Mouse (Mus musculus) MEL (cell line): ENCODE measurements around the gene Srgap1. TPM values are rescaled to one million over a fixed set of nuclear protein-coding genes. Genes with fewer than 3 reads are reported as not detected.

ENCODE experiments used
- DNase-seq: peaks from one replicate; pipeline ENCODE4 v3.0.0; 2011; ENCODE audit warnings: low read depth, low spot score
- H3K27ac ChIP-seq: 2 replicates; pipeline ENCODE4 v1.5.1; 2012; ENCODE audit warnings: low read depth, mild to moderate bottlenecking, control low read depth, low read length, moderate library complexity; ENCODE audit not compliant: control insufficient read depth
- H3K27me3 ChIP-seq, 2 experiments: fragments of 150-350 bp in 1 of 2; sonication (generic) in 1 of 2; 2 replicates each; pipeline ENCODE4 v1.6.1; 2012; ENCODE audit warnings: low read length in 2 of 2, mild to moderate bottlenecking in 2 of 2, improper control_type of control experiment in 1 of 2, moderate library complexity in 1 of 2; ENCODE audit not compliant: insufficient read depth in 2 of 2, control insufficient read depth in 1 of 2
- H3K36me3 ChIP-seq, 2 experiments: 2 replicates each; pipeline ENCODE4 v1.6.1; 2012 to 2014; ENCODE audit warnings: low read length in 2 of 2, improper control_type of control experiment in 1 of 2, inconsistent platforms in 1 of 2, mild to moderate bottlenecking in 1 of 2; ENCODE audit not compliant: insufficient read depth in 2 of 2, control insufficient read depth in 1 of 2
- H3K4me1 ChIP-seq, 2 experiments: fragments of 150-350 bp in 1 of 2; sonication (generic) in 1 of 2; 2 replicates each; pipeline ENCODE4 v1.6.1; 2012; ENCODE audit warnings: low read length in 2 of 2, improper control_type of control experiment in 1 of 2, mild to moderate bottlenecking in 1 of 2; ENCODE audit not compliant: insufficient read depth in 2 of 2, control insufficient read depth in 1 of 2
- H3K4me3 ChIP-seq, 2 experiments: fragments of 150-350 bp in 1 of 2; sonication (generic) in 1 of 2; 2 replicates each; pipeline ENCODE4 v1.5.1; 2012; ENCODE audit warnings: low read depth in 2 of 2, low read length in 2 of 2, mild to moderate bottlenecking in 2 of 2, moderate library complexity in 2 of 2, control low read depth in 1 of 2, improper control_type of control experiment in 1 of 2; ENCODE audit not compliant: control insufficient read depth in 1 of 2, insufficient read depth in 1 of 2
- H3K79me2 ChIP-seq: 2 replicates; pipeline ENCODE4 v1.6.1; 2012; ENCODE audit warnings: mild to moderate bottlenecking, low read length, moderate library complexity; ENCODE audit not compliant: control insufficient read depth, poor library complexity, insufficient read depth
- H3K9ac ChIP-seq: 2 replicates; pipeline ENCODE4 v1.6.1; 2012; ENCODE audit warnings: low read depth, mild to moderate bottlenecking, control low read depth, low read length, moderate library complexity; ENCODE audit not compliant: control insufficient read depth, poor library complexity, severe bottlenecking
- H3K9me3 ChIP-seq: fragments of 150-350 bp; sonication (generic); replicated peaks from 2 replicates; pipeline ENCODE4 v1.6.1; 2012; ENCODE audit warnings: mild to moderate bottlenecking, low read length, improper control_type of control experiment, moderate library complexity; ENCODE audit not compliant: insufficient read depth
- BHLHE40 ChIP-seq: IDR thresholded peaks from 2 replicates; pipeline ENCODE4 v1.6.1; 2012; ENCODE audit warnings: low read depth, mild to moderate bottlenecking, inconsistent platforms, low read length, improper control_type of control experiment, borderline replicate concordance
- CHD1 ChIP-seq: IDR thresholded peaks from 2 replicates; pipeline ENCODE4 v1.6.1; 2012; ENCODE audit warnings: low read depth, mild to moderate bottlenecking, inconsistent platforms, low read length, improper control_type of control experiment
- E2F4 ChIP-seq: IDR thresholded peaks from 2 replicates; pipeline ENCODE4 v1.6.1; 2011; ENCODE audit warnings: low read depth, low read length, improper control_type of control experiment, borderline replicate concordance
- ELF1 ChIP-seq: IDR thresholded peaks from 2 replicates; pipeline ENCODE4 v1.6.1; 2014; ENCODE audit warnings: low read depth, mild to moderate bottlenecking, inconsistent platforms, low read length, improper control_type of control experiment, moderate library complexity
- EP300 ChIP-seq, 2 experiments: IDR thresholded peaks; 2 replicates each; pipeline ENCODE4 v1.6.1; 2011; ENCODE audit warnings: improper control_type of control experiment in 2 of 2, low read length in 2 of 2, low read depth in 1 of 2, mild to moderate bottlenecking in 1 of 2
- MAX ChIP-seq: IDR thresholded peaks from 2 replicates; pipeline ENCODE4 v1.6.1; 2011; ENCODE audit warnings: low read length, improper control_type of control experiment
- MAZ ChIP-seq: IDR thresholded peaks from 2 replicates; pipeline ENCODE4 v1.6.1; 2012; ENCODE audit warnings: low read depth, mild to moderate bottlenecking, inconsistent platforms, low read length, improper control_type of control experiment
- MXI1 ChIP-seq: IDR thresholded peaks from 2 replicates; pipeline ENCODE4 v1.6.1; 2011; ENCODE audit warnings: mild to moderate bottlenecking, low read depth, low read length, improper control_type of control experiment
- NELFE ChIP-seq: IDR thresholded peaks from 2 replicates; pipeline ENCODE4 v1.6.1; 2011; ENCODE audit warnings: low read depth, low read length, improper control_type of control experiment
- NRF1 ChIP-seq: IDR thresholded peaks from 2 replicates; pipeline ENCODE4 v1.6.1; 2014; ENCODE audit warnings: low read depth, mild to moderate bottlenecking, inconsistent platforms, low read length, improper control_type of control experiment, moderate library complexity; ENCODE audit not compliant: poor library complexity, insufficient read depth, severe bottlenecking
- POLR2A ChIP-seq, 2 experiments: IDR thresholded peaks; 2 replicates each; pipeline ENCODE4 v1.6.1; 2011 to 2012; ENCODE audit warnings: low read length in 2 of 2, mild to moderate bottlenecking in 2 of 2, control low read depth in 1 of 2, improper control_type of control experiment in 1 of 2, low read depth in 1 of 2, moderate library complexity in 1 of 2; ENCODE audit not compliant: control insufficient read depth in 1 of 2, insufficient read depth in 1 of 2, poor library complexity in 1 of 2
- TCF12 ChIP-seq: IDR thresholded peaks from 2 replicates; pipeline ENCODE4 v1.6.1; 2014; ENCODE audit warnings: low read depth, mild to moderate bottlenecking, inconsistent platforms, low read length, improper control_type of control experiment, moderate library complexity
- USF1 ChIP-seq: IDR thresholded peaks from 2 replicates; pipeline ENCODE4 v1.6.1; 2014; ENCODE audit warnings: low read depth, mild to moderate bottlenecking, inconsistent platforms, low read length, improper control_type of control experiment, moderate library complexity
- USF2 ChIP-seq, 2 experiments: IDR thresholded peaks; 2 replicates each; pipeline ENCODE4 v1.6.1; 2011 to 2012; ENCODE audit warnings: improper control_type of control experiment in 2 of 2, low read length in 2 of 2, borderline replicate concordance in 1 of 2, inconsistent platforms in 1 of 2, low read depth in 1 of 2, mild to moderate bottlenecking in 1 of 2; ENCODE audit not compliant: insufficient read depth in 1 of 2
- ZC3H11A ChIP-seq: IDR thresholded peaks from 2 replicates; pipeline ENCODE4 v1.6.1; 2012; ENCODE audit warnings: low read depth, mild to moderate bottlenecking, inconsistent platforms, low read length, improper control_type of control experiment
- ZKSCAN1 ChIP-seq: IDR thresholded peaks from 2 replicates; pipeline ENCODE4 v1.6.1; 2012; ENCODE audit warnings: low read depth, mild to moderate bottlenecking, inconsistent platforms, low read length, improper control_type of control experiment, moderate library complexity
- ZMIZ1 ChIP-seq: IDR thresholded peaks from 2 replicates; pipeline ENCODE4 v1.6.1; 2012; ENCODE audit warnings: low read depth, mild to moderate bottlenecking, inconsistent platforms, low read length, improper control_type of control experiment, moderate library complexity
- ZNF384 ChIP-seq: IDR thresholded peaks from 2 replicates; pipeline ENCODE4 v1.6.1; 2012; ENCODE audit warnings: low read depth, mild to moderate bottlenecking, inconsistent platforms, low read length, improper control_type of control experiment
- polyA plus RNA-seq, 2 experiments: library from polyadenylated mRNA; stranded (reverse) in 1 of 2; unstranded in 1 of 2; fragments of >175 nt in 1 of 2; fragments of >200 nt in 1 of 2; gene quantifications; 2 replicates each; pipeline versions ENCODE4 v1.2.1 to v1.2.4; 2012; ENCODE audit warnings: low replicate concordance in 2 of 2, low read depth in 1 of 2; ENCODE audit not compliant: insufficient read length in 2 of 2, insufficient read depth in 1 of 2, missing spikeins in 1 of 2
- total RNA-seq: library from RNA; depleted of rRNA; stranded (reverse); fragments of 300-350 nt; gene quantifications from 2 replicates; pipeline ENCODE4 v1.2.3, GENCODE M21; 2012

Srgap1 gene
- total and polyA plus RNA-seq, 3 experiments, result not detected

GRCm38 (mm10) chr10:122051831-122052230 lies 4.7 kb upstream of the Srgap1 start (continued):
- no peak for TF ChIP-seq USF1
- TF ChIP-seq BHLHE40, result peak; percentile 51
- TF ChIP-seq TCF12, result no peak

- DNase-seq, result no peak
Observed at GRCm38 (mm10) chr10:122047727-122048365, 731 bp upstream of the Srgap1 start.

GRCm38 (mm10) chr10:122046511-122046903 lies 608 bp downstream of the Srgap1 start:
- no peak for TF ChIP-seq CHD1
- no peak for TF ChIP-seq BHLHE40
- no peak for TF ChIP-seq ZKSCAN1
- no peak for TF ChIP-seq ZMIZ1
- TF ChIP-seq E2F4, result no peak
- no peak for TF ChIP-seq USF1
- Histone ChIP-seq H3K9ac (no peak overlapping the region), H3K4me1 (no peaks in the 10 kb centered on the region), H3K36me3 (no peaks in the 10 kb centered on the region), H3K9me3 (no peaks in the 10 kb centered on the region), H3K79me2 (no peaks in the 10 kb centered on the region), H3K27ac (no peak overlapping the region), H3K4me3 (no peak overlapping the region), H3K27me3 (no peaks in the 10 kb centered on the region)
- no peak for DNase-seq

More at GRCm38 (mm10) chr10:122047727-122048365, 731 bp upstream of the Srgap1 start:
- Histone ChIP-seq H3K27me3 (no peaks in the 10 kb centered on the region), H3K9me3 (no peaks in the 10 kb centered on the region), H3K79me2 (no peaks in the 10 kb centered on the region), H3K27ac (no peak overlapping the region), H3K4me3 (no peak overlapping the region), H3K36me3 (no peaks in the 10 kb centered on the region), H3K9ac (no peak overlapping the region), H3K4me1 (no peaks in the 10 kb centered on the region)
- no peak for TF ChIP-seq POLR2A (IDR thresholded peaks at IDR 0.05; ENCODE audit: control insufficient read depth in 1 of 2, insufficient read depth in 1 of 2, low read depth in 1 of 2, low read length in 2 of 2, poor library complexity in 1 of 2)
- TF ChIP-seq NRF1, result no peak
- TF ChIP-seq MAX, result no peak
- no peak for TF ChIP-seq ZC3H11A
- no peak for TF ChIP-seq MXI1
- no peak for TF ChIP-seq USF2 (IDR thresholded peaks at IDR 0.05; ENCODE audit: borderline replicate concordance in 1 of 2, insufficient read depth in 1 of 2, low read depth in 1 of 2, low read length in 2 of 2)
- no peak for TF ChIP-seq EP300 (IDR thresholded peaks at IDR 0.05; ENCODE audit: low read depth in 1 of 2, low read length in 2 of 2)
- no peak for TF ChIP-seq ZNF384
- TF ChIP-seq E2F4, result no peak
- TF ChIP-seq ELF1, result no peak
- TF ChIP-seq MAZ, result no peak
- TF ChIP-seq ZKSCAN1, result no peak
- no peak for TF ChIP-seq CHD1
- no peak for TF ChIP-seq ZMIZ1
- TF ChIP-seq NELFE, result no peak
